Mouse (Mus musculus) liver, embryonic 11.5 days (tissue): ENCODE data around the gene Fgfr2. TPM values are rescaled to one million over a fixed set of nuclear protein-coding genes. Genes with fewer than 3 reads are reported as not detected.

Source experiments
- ATAC-seq: fragments of 200-750 bp; cut with Nextera tagmentation; replicated peaks from 2 replicates; pipeline ENCODE4 v1.8.0; 2017; ENCODE audit warnings: moderate number of reproducible peaks, mild to moderate bottlenecking, moderate TSS enrichment, moderate library complexity; ENCODE audit not compliant: low FRiP score
- DNase-seq: peaks from one replicate; pipeline ENCODE4 v3.0.0-alpha.2; 2017; ENCODE audit warnings: low spot score
- H3K27ac ChIP-seq: fragments of 300-500 bp; sonication (generic); 2 replicates; pipeline ENCODE4 v1.5.1; 2014; ENCODE audit warnings: mild to moderate bottlenecking, low read depth, low read length, control low read depth
- H3K27me3 ChIP-seq: fragments of 300-500 bp; sonication (generic); replicated peaks from 2 replicates; pipeline ENCODE4 v1.6.1; 2014; ENCODE audit warnings: low read length, mixed read lengths; ENCODE audit not compliant: control insufficient read depth, insufficient read depth
- H3K36me3 ChIP-seq: fragments of 300-500 bp; sonication (generic); 2 replicates; pipeline ENCODE4 v1.6.1; 2014; ENCODE audit warnings: mild to moderate bottlenecking, low read length, moderate library complexity, mixed read lengths; ENCODE audit not compliant: control insufficient read depth, insufficient read depth
- H3K4me1 ChIP-seq: fragments of 300-500 bp; sonication (generic); replicated peaks from 2 replicates; pipeline ENCODE4 v1.6.1; 2014; ENCODE audit warnings: low read length, mixed read lengths; ENCODE audit not compliant: control insufficient read depth, insufficient read depth
- H3K4me2 ChIP-seq: fragments of 300-500 bp; sonication (generic); 2 replicates; pipeline ENCODE4 v1.6.1; 2014; ENCODE audit warnings: mild to moderate bottlenecking, control low read depth, moderate library complexity
- H3K4me3 ChIP-seq: fragments of 300-500 bp; sonication (generic); 2 replicates; pipeline ENCODE4 v1.5.1; 2014; ENCODE audit warnings: low read depth, low read length, control low read depth
- H3K9ac ChIP-seq: fragments of 300-500 bp; sonication (generic); 2 replicates; pipeline ENCODE4 v1.6.1; 2014; ENCODE audit warnings: low read depth, low read length, control low read depth
- H3K9me3 ChIP-seq: fragments of 300-500 bp; sonication (generic); 2 replicates; pipeline ENCODE4 v1.6.1; 2016; ENCODE audit warnings: low read length, inconsistent platforms, mixed read lengths; ENCODE audit not compliant: control insufficient read depth
- WGBS: fragments of 180-500 bp; shearing (Covaris S2); extraction: QIAGEN DNeasy Blood & Tissue Kit; methylation state at CpG from one replicate; pipeline ENCODE4 v1.1.7; 2014; 5-methylcytosine and 5-hydroxymethylcytosine counted together
- polyA plus RNA-seq: library from polyadenylated mRNA; unstranded; fragments of >200 nt; fragmentation: Nextera tagmentation; extraction: Ambion mirVana; gene quantifications from 2 replicates; pipeline ENCODE4 v1.2.1, GENCODE M21; 2014

The Fgfr2 gene
- polyA plus RNA-seq, 1 experiment from 2014 or later = 32.6 TPM

DNA sequence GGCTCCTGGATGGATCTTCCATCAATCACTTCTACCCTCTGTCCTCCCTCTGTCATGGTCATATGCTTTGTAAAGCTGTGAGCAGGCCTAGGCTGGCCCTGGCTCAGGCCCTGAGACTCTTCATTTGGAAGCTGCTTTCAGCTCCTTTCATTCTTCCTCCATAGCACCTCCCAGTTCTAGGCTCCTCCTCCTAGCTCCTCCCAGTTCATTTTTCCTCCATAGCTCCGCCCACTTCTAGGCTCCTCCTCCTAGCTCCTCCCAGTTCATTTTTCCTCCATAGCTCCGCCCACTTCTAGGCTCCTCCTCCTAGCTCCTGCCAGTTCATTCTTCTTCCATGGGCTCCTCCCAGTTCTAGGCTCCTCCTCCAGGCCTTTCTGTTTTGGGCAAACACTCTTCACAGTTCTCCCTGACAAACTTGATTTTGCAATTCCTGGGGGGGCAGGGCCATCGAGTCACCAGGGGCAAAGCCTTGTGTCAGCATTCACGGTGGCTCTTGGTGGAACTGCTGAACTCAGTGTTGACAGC lies 880.5 kb downstream of the Fgfr2 start:
- no peaks in the 10 kb centered on the region for H3K9me3 ChIP-seq

DNA sequence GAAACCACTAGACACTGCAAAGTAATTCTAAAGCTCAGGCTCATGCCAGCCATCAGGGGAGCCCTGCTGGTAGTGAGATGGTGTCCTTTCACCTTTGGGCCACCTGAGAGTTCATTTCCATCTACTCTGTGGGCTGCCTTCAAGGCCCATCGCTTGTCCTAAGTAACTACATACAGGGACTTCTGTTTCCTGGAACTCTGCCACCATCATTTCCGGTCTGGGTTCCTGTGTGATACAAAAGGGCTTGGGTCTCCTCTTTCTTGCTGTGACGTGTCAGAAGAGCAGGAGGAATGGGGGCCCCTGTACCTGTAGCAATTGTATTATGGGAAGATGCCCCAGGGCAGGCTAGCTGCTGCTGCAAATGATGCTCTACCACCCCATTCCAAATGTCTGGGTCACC lies 884.2 kb downstream of the Fgfr2 start:
- Histone ChIP-seq H3K27ac (no peak overlapping the region), H3K9me3 (no peaks in the 10 kb centered on the region), H3K4me1 (0 out of 2 replicates have a peak, but pooled peaks cover 2% of the 10 kb centered on the region), H3K4me2 (no peak overlapping the region), H3K9ac (no peak overlapping the region), H3K36me3 (no peaks in the 10 kb centered on the region; the same call in 1 of the 2 replicates), H3K27me3 (no peaks in the 10 kb centered on the region), H3K4me3 (no peak overlapping the region)
- ATAC-seq = no peak
- 80% methylated on average over 3 of the region's 3 CpGs for WGBS
- no peak for DNase-seq

More for the DNA sequence above, 880.5 kb downstream of the Fgfr2 start:
- 29% methylated on average over 4 of the region's 4 CpGs for WGBS
- H3K4me1 ChIP-seq = 0 out of 2 replicates have a peak, but pooled peaks cover 2% of the 10 kb centered on the region
- H3K27ac ChIP-seq = no peak overlapping the region
- DNase-seq (peak; percentile 44), ATAC-seq (peak; percentile 66)
- H3K4me2 ChIP-seq = no peak overlapping the region
- H3K9ac ChIP-seq = no peak overlapping the region
- peaks cover 2% of the 10 kb centered on the region; the same call in 1 of the 2 replicates for H3K36me3 ChIP-seq
- H3K4me3 ChIP-seq = no peak overlapping the region
- H3K27me3 ChIP-seq = no peaks in the 10 kb centered on the region

DNA sequence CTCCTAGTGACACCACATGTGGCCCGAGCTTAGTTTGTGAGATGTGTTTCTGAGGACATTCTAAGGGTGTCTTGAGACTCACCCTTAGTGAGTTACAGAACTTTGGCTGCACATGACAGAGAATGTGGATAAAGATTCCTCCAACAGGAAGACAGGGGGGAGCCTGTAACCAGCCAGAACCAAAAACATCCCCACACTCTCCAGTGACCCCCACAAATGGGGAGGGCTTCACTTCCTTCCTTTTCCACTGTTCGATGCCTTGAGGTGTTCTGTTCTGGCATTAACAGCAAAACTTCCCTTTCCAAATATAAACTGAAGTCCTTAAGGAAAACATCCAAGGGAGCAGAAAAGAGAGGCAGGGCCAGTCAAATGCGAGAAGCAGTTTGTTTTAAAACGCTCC lies 886.0 kb downstream of the Fgfr2 start:
- Histone ChIP-seq H3K4me1 (no peaks in the 10 kb centered on the region), H3K27me3 (no peaks in the 10 kb centered on the region), H3K9ac (no peak overlapping the region), H3K9me3 (no peaks in the 10 kb centered on the region), H3K4me2 (no peak overlapping the region), H3K4me3 (no peak overlapping the region), H3K27ac (no peak overlapping the region), H3K36me3 (no peaks in the 10 kb centered on the region; the same call in 1 of the 2 replicates)
- DNase-seq = no peak
- WGBS = 71% methylated on average over 4 of the region's 4 CpGs
- no peak for ATAC-seq

DNA sequence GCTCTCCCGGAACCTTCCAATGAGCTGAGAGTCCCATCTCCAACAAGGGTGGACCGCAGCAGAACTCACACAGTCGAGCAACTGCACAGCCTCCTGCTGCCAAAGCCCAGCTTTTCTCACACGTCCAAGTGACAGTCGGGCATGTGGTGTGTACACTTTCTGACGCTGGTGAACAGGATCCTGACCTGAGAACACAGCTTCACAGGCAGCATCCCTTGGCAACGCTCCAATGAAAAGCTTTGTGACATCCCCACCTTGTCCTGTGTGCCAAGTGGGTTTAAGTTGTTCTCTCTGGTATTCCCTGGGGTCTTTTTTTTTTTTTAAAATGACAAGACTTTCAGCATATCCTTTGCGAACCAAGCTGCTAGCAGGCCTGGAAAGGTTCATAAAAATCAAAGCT lies 886.4 kb downstream of the Fgfr2 start:
- no peaks in the 10 kb centered on the region for H3K27me3 ChIP-seq
- no peaks in the 10 kb centered on the region for H3K4me1 ChIP-seq
- WGBS = 91% methylated on average over 8 of the region's 8 CpGs
- no peaks in the 10 kb centered on the region; the same call in 1 of the 2 replicates for H3K36me3 ChIP-seq
- no peaks in the 10 kb centered on the region for H3K9me3 ChIP-seq
- ATAC-seq (no peak), DNase-seq (no peak)
- H3K4me2 ChIP-seq = no peak overlapping the region
- H3K4me3 ChIP-seq = no peak overlapping the region
- H3K27ac ChIP-seq = no peak overlapping the region
- no peak overlapping the region for H3K9ac ChIP-seq

DNA sequence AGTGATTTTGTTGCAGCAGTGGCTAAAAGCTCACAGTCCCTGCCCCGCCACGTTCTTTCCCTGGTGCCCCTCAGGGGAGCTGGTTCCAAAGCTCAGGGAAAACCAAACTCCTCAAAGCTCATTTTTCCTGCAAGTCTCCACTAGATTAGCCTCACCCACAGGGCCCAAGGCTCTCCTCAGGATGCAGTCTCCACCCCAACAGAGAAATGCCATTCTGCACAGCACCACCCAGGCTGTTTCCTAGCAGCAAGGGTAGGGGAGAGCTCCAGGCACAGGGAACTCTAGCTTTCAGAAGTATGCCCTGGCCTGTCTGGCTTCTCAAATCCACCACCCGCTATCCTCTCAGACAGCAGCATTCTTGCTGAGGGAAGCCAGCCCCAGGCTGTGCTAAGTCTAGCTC lies 888.9 kb downstream of the Fgfr2 start:
- DNase-seq (no peak), ATAC-seq (no peak)
- H3K4me3 ChIP-seq = no peak overlapping the region
- no peaks in the 10 kb centered on the region for H3K9me3 ChIP-seq
- no peak overlapping the region for H3K4me2 ChIP-seq
- no peaks in the 10 kb centered on the region; the same call in 1 of the 2 replicates for H3K36me3 ChIP-seq
- H3K4me1 ChIP-seq = no peaks in the 10 kb centered on the region
- H3K27ac ChIP-seq = no peak overlapping the region
- no peak overlapping the region for H3K9ac ChIP-seq
- WGBS = 65% methylated on average over 3 of the region's 3 CpGs
- H3K27me3 ChIP-seq = no peaks in the 10 kb centered on the region

DNA sequence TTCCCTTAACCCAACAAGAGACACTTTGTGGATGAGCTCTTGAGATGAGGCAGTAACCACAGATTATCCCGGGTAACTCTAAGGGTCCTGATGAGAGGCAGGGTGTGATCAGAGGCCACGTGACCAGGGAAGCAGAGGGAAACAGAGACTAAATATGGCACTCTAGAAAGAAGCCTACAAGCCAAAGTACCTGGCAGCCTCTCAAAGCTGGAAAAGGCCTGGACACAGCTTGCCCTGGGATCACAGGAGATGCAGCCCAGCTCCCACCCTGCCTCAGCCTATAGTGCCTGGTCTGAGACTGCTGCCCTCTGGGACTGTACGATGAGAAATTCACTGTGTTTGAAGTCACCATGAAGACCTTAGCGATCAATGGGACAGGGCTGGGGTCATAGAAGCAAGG lies 889.4 kb downstream of the Fgfr2 start:
- ATAC-seq = no peak
- Histone ChIP-seq H3K36me3 (no peaks in the 10 kb centered on the region; the same call in 1 of the 2 replicates), H3K4me3 (no peak overlapping the region), H3K9me3 (no peaks in the 10 kb centered on the region), H3K9ac (no peak overlapping the region), H3K27me3 (no peaks in the 10 kb centered on the region), H3K4me1 (no peaks in the 10 kb centered on the region), H3K27ac (no peak overlapping the region), H3K4me2 (no peak overlapping the region)
- 82% methylated on average over 4 of the region's 4 CpGs for WGBS
- no peak for DNase-seq

DNA sequence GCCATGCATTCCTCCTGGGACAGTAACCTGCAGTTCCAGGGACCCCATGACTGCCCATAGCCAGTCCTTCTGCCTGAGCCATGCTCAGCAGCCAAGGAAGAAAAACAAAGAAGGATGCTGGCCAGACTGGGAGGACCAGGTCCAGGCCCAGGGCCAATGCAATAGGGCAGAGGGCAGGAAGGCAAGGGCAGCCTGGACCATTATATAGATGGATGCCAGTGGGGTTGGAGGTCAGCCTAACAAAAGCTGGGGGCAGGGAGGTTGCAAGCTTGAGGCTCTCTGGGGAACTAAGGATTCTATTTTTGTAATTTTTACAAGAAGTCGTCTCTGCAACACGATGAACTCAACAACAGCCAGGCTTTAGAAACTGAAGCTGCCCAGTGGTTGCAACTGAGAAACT lies 890.2 kb downstream of the Fgfr2 start:
- H3K36me3 ChIP-seq = no peaks in the 10 kb centered on the region; the same call in 1 of the 2 replicates
- no peak overlapping the region for H3K9ac ChIP-seq
- H3K4me1 ChIP-seq = no peaks in the 10 kb centered on the region
- H3K4me2 ChIP-seq = no peak overlapping the region
- no peaks in the 10 kb centered on the region for H3K9me3 ChIP-seq
- no peak overlapping the region for H3K4me3 ChIP-seq
- 66% methylated on average over 2 of the region's 2 CpGs for WGBS
- DNase-seq (no peak), ATAC-seq (no peak)
- H3K27ac ChIP-seq = no peak overlapping the region
- no peaks in the 10 kb centered on the region for H3K27me3 ChIP-seq

DNA sequence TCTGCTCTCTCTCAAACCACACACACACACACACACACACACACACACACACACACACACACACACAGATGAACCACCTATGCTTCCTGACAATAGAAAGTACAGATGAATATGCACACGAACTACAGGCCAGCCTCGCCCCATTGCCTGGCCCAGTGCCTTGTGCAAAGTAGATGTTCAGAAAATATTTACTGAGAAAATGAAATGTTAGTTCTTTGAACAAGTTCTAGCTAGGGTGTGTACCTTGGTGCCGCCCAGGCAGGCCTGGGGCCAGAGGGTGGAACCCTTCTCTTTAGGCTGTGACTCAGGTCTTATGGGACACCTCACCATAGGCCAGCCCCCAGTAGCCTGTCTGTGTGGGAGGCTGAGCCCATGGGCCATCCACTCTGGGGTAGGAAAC lies 891.7 kb downstream of the Fgfr2 start:
- Histone ChIP-seq H3K9me3 (no peaks in the 10 kb centered on the region), H3K4me3 (no peak overlapping the region), H3K9ac (no peak overlapping the region), H3K4me2 (no peak overlapping the region), H3K36me3 (no peaks in the 10 kb centered on the region), H3K27me3 (no peaks in the 10 kb centered on the region), H3K27ac (no peak overlapping the region), H3K4me1 (no peaks in the 10 kb centered on the region)
- ATAC-seq (no peak), DNase-seq (no peak)
- WGBS = 86% methylated on average over 3 of the region's 3 CpGs

DNA sequence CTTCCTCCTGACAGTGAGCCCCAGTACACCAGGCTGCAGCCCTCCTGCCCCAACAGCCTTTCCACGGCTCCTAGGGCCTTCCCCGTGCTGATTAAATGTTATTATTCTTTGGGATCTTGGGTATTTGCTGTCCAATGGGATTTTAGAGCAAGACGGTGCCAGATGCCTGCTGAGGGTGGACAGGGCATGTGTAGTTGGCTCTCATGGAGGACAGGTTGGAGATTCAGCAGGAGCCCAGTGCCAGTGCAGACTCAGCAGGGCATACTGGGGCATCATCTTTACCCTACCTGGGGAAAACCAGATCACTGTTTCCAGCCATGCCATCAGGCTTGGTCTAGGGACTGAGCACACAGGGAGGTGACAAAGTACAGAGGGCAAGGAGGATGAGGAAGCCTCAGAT lies 892.2 kb downstream of the Fgfr2 start:
- H3K9ac ChIP-seq = no peak overlapping the region
- no peaks in the 10 kb centered on the region for H3K9me3 ChIP-seq
- WGBS = 89% methylated on average over 3 of the region's 3 CpGs
- no peak overlapping the region for H3K4me3 ChIP-seq
- H3K4me1 ChIP-seq = no peaks in the 10 kb centered on the region
- ATAC-seq (no peak), DNase-seq (no peak)
- H3K36me3 ChIP-seq = no peaks in the 10 kb centered on the region
- H3K27ac ChIP-seq = no peak overlapping the region
- H3K4me2 ChIP-seq = no peak overlapping the region
- no peaks in the 10 kb centered on the region for H3K27me3 ChIP-seq
